Mouse (Mus musculus) T-helper 2 cell (primary cell): Measurements from ENCODE around the gene Pgm5.

Experiments
- in situ Hi-C: fragments of 300-600 bp; cut with MboI, MseI; formaldehyde crosslinking; loops from one replicate; pipeline ENCODE4 v1.15.1; 2025; ENCODE audit warnings: high pct_unique_total_duplicates

Gene Pgm5

GRCm38 (mm10) chr19:24783736-24784135, 77.9 kb downstream of the Pgm5 start:
- in situ Hi-C loops, result no loop called here

GRCm38 (mm10) chr19:24779996-24780395, 81.7 kb downstream of the Pgm5 start:
- in situ Hi-C loops, result no loop called here

GRCm38 (mm10) chr19:24770345-24770744, 91.3 kb downstream of the Pgm5 start:
- in situ Hi-C loops, result no loop called here

GRCm38 (mm10) chr19:24767401-24767800, 94.3 kb downstream of the Pgm5 start:
- in situ Hi-C loops, result no loop called here

GRCm38 (mm10) chr19:24762473-24763149, 99.0 kb downstream of the Pgm5 start:
- in situ Hi-C loops, result no loop called here

- in situ Hi-C loops, result no loop called here
These were observed 105.0 kb downstream of the Pgm5 start for GRCm38 (mm10) chr19:24756627-24757026.

GRCm38 (mm10) chr19:24754440-24754785, 107.2 kb downstream of the Pgm5 start:
- in situ Hi-C loops, result no loop called here

GRCm38 (mm10) chr19:24753617-24754439, 107.8 kb downstream of the Pgm5 start:
- in situ Hi-C loops, result no loop called here

- in situ Hi-C loops, result no loop called here
These were observed 108.6 kb downstream of the Pgm5 start for GRCm38 (mm10) chr19:24752873-24753538.

GRCm38 (mm10) chr19:24746266-24746875, 115.3 kb downstream of the Pgm5 start:
- in situ Hi-C loops, result no loop called here

- in situ Hi-C loops, result no loop called here
These were observed 119.0 kb downstream of the Pgm5 start for GRCm38 (mm10) chr19:24742606-24743005.

GRCm38 (mm10) chr19:24738786-24739185, 122.9 kb downstream of the Pgm5 start:
- in situ Hi-C loops, result no loop called here

- in situ Hi-C loops, result no loop called here
These were observed 123.6 kb downstream of the Pgm5 start for GRCm38 (mm10) chr19:24738026-24738425.

GRCm38 (mm10) chr19:24735484-24736128, 126.0 kb downstream of the Pgm5 start:
- in situ Hi-C loops, result no loop called here

- in situ Hi-C loops, result no loop called here
These were observed 131.0 kb downstream of the Pgm5 start for GRCm38 (mm10) chr19:24730661-24731060.

- in situ Hi-C loops, result no loop called here
These were observed 137.3 kb downstream of the Pgm5 start for GRCm38 (mm10) chr19:24724362-24724761.

GRCm38 (mm10) chr19:24720448-24720847, 141.2 kb downstream of the Pgm5 start:
- in situ Hi-C loops, result no loop called here

GRCm38 (mm10) chr19:24719504-24719903, 142.2 kb downstream of the Pgm5 start:
- in situ Hi-C loops, result loop anchor here (5.0 kb wide), 1 partner anchor 153 kb away; no protein-coding TSS in a partner anchor

GRCm38 (mm10) chr19:24718021-24718420, 143.6 kb downstream of the Pgm5 start:
- in situ Hi-C loops, result loop anchor here (5.0 kb wide), 1 partner anchor 154 kb away; no protein-coding TSS in a partner anchor

- in situ Hi-C loops, result loop anchor here (5.0 kb wide), 1 partner anchor 156 kb away; no protein-coding TSS in a partner anchor
These were observed 145.2 kb downstream of the Pgm5 start for GRCm38 (mm10) chr19:24716303-24717097.

- in situ Hi-C loops, result no loop called here
These were observed 153.6 kb downstream of the Pgm5 start for GRCm38 (mm10) chr19:24708032-24708431.
